ENCODE assay signal across 27 mouse cellular contexts in the genomic region with DNA sequence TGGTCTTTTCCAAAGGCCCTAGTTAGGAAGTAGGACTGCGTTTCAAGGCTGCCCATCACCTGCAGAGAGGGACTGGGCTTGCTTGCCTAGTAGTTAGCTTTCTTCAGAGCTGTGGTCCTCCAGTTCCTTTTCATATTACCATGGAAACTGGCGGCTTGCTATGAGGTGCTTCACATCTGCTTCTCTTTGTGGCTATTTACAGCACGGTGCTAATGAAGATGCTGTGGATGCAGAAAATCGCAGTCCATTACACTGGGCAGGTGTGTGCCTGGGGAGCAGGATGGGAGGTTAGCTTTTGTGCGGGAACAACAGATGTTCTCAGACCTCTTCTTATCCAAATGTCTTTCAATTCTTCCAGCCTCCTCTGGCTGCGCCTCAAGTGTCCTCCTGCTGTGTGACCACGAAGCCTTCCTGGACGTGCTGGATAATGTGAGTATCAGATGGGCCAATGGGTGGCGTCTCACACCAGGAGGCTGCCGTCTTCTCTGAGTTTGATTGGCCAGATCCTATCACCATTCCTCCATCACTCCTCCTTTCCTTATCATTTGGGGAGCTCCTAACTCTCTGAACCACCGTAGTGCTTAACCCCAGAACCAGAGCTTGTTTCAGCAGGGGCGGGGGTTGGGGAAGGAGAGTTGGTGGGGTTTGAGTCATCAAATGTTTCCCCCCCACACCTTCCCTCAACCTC. TPM values are rescaled to one million over a fixed set of nuclear protein-coding genes. Genes with fewer than 3 reads are reported as not detected.
DNase-seq lines count a peak whose midpoint lies in the region; ATAC-seq and TF ChIP-seq lines count a peak whose summit lies in the region.
"Had no signal": no experiment of that assay in that cellular context is flagged by ENCODE, and none has a peak within 500 bp of the region (broad histone marks: within the 10 kb centered on the region; RNA-seq: fewer than 3 reads in every experiment).

No protein-coding gene starts in this region.

- 0 out of 2 replicates have a peak, but pooled peaks have one; percentile 30 for ATAC-seq in forebrain, embryonic 12.5 days (ENCODE audit: low FRiP score)
- no peak for ATAC-seq in midbrain, embryonic 14.5 days (ENCODE audit: low FRiP score, low TSS enrichment)
- ATAC-seq in midbrain, embryonic 11.5 days (ENCODE audit: low FRiP score) = no peak
- ATAC-seq in hindbrain, postnatal 0 days = peak; percentile 57; the same call in 1 of the 2 replicates
- no peak for ATAC-seq in stomach, postnatal 0 days (ENCODE audit: low FRiP score, low TSS enrichment)
- ATAC-seq in cerebellum, adult (ENCODE audit: insufficient number of reproducible peaks, low FRiP score, low TSS enrichment) = no peak
- ATAC-seq: CD4-positive, CD25-positive, alpha-beta regulatory T cell, adult 4 months had no signal

- no peaks in the 10 kb centered on the region for H3K9me3 ChIP-seq in forebrain, embryonic 12.5 days
- no peaks in the 10 kb centered on the region for H3K9me3 ChIP-seq in forebrain, embryonic 10.5 days
- no peaks in the 10 kb centered on the region for H3K9me3 ChIP-seq in midbrain, embryonic 14.5 days (ENCODE audit: control insufficient read depth, low read length)
- no peaks in the 10 kb centered on the region for H3K9me3 ChIP-seq in midbrain, embryonic 11.5 days (ENCODE audit: control insufficient read depth, low read length)
- no peaks in the 10 kb centered on the region for H3K9me3 ChIP-seq in hindbrain, postnatal 0 days (ENCODE audit: low read length)
- H3K9me3 ChIP-seq in stomach, postnatal 0 days (ENCODE audit: control insufficient read depth, low read length) = no peaks in the 10 kb centered on the region
- H3K9me3 ChIP-seq: limb, embryonic 10.5 days had no signal

- H3K4me2 ChIP-seq in forebrain, embryonic 12.5 days = no peak overlapping the region
- no peak overlapping the region for H3K4me2 ChIP-seq in midbrain, embryonic 14.5 days (ENCODE audit: low read length)
- H3K4me2 ChIP-seq in midbrain, embryonic 11.5 days = no peak overlapping the region
- no peak overlapping the region for H3K4me2 ChIP-seq in hindbrain, postnatal 0 days (ENCODE audit: low read depth, low read length)
- H3K4me2 ChIP-seq in stomach, postnatal 0 days (replicated peaks; ENCODE audit: low read depth) = no peak overlapping the region
- H3K4me2 ChIP-seq: heart, embryonic 11.5 days; liver, embryonic 11.5 days had no signal

- H3K9ac ChIP-seq in forebrain, embryonic 12.5 days = no peak overlapping the region
- no peak overlapping the region for H3K9ac ChIP-seq in midbrain, embryonic 14.5 days (replicated peaks; ENCODE audit: low read length)
- no peak overlapping the region for H3K9ac ChIP-seq in midbrain, embryonic 11.5 days (ENCODE audit: low read length)
- H3K9ac ChIP-seq in hindbrain, postnatal 0 days (replicated peaks; ENCODE audit: low read length) = no peak overlapping the region
- no peak overlapping the region for H3K9ac ChIP-seq in stomach, postnatal 0 days (ENCODE audit: low read length)

- H3K27ac ChIP-seq in forebrain, embryonic 12.5 days = no peak overlapping the region
- H3K27ac ChIP-seq in forebrain, embryonic 10.5 days = no peak overlapping the region
- H3K27ac ChIP-seq in midbrain, embryonic 14.5 days (replicated peaks; ENCODE audit: low read depth, low read length) = no peak overlapping the region
- no peak overlapping the region for H3K27ac ChIP-seq in midbrain, embryonic 11.5 days (ENCODE audit: low read depth, low read length)
- H3K27ac ChIP-seq in hindbrain, postnatal 0 days = no peak overlapping the region
- peak overlapping the region; percentile 53; the same call in 1 of the 2 replicates for H3K27ac ChIP-seq in stomach, postnatal 0 days (replicated peaks)
- H3K27ac ChIP-seq: layer of hippocampus, adult 2 months; left cerebral cortex, adult 2 months; limb, embryonic 10.5 days; macrophage had no signal

- H3K27me3 ChIP-seq in forebrain, embryonic 12.5 days = peaks cover 47% of the 10 kb centered on the region
- peaks cover 65% of the 10 kb centered on the region for H3K27me3 ChIP-seq in forebrain, embryonic 10.5 days (ENCODE audit: poor library complexity, severe bottlenecking)
- no peaks in the 10 kb centered on the region; the same call in 1 of the 2 replicates for H3K27me3 ChIP-seq in midbrain, embryonic 14.5 days (ENCODE audit: control insufficient read depth, insufficient read depth, low read length)
- H3K27me3 ChIP-seq in midbrain, embryonic 11.5 days (ENCODE audit: control insufficient read depth, insufficient read depth, low read length) = peaks cover 4% of the 10 kb centered on the region; the same call in 1 of the 2 replicates
- H3K27me3 ChIP-seq in hindbrain, postnatal 0 days (ENCODE audit: insufficient read depth, low read length) = no peaks in the 10 kb centered on the region
- no peaks in the 10 kb centered on the region for H3K27me3 ChIP-seq in stomach, postnatal 0 days (ENCODE audit: control insufficient read depth, insufficient read depth, low read length)

- no peaks in the 10 kb centered on the region for H3K36me3 ChIP-seq in forebrain, embryonic 12.5 days (replicated peaks)
- H3K36me3 ChIP-seq in forebrain, embryonic 10.5 days (replicated peaks) = no peaks in the 10 kb centered on the region
- H3K36me3 ChIP-seq in midbrain, embryonic 14.5 days (ENCODE audit: control insufficient read depth, insufficient read depth, low read length) = no peaks in the 10 kb centered on the region
- no peaks in the 10 kb centered on the region for H3K36me3 ChIP-seq in midbrain, embryonic 11.5 days (ENCODE audit: control insufficient read depth, insufficient read depth, low read length)
- H3K36me3 ChIP-seq in hindbrain, postnatal 0 days (ENCODE audit: insufficient read depth, low read length) = no peaks in the 10 kb centered on the region
- H3K36me3 ChIP-seq in stomach, postnatal 0 days (ENCODE audit: control insufficient read depth, insufficient read depth, low read length) = no peaks in the 10 kb centered on the region
- H3K36me3 ChIP-seq: limb, embryonic 10.5 days had no signal

- H3K4me1 ChIP-seq in forebrain, embryonic 12.5 days = peaks cover 9% of the 10 kb centered on the region; the same call in 1 of the 2 replicates
- peaks cover 22% of the 10 kb centered on the region for H3K4me1 ChIP-seq in forebrain, embryonic 10.5 days
- no peaks in the 10 kb centered on the region for H3K4me1 ChIP-seq in midbrain, embryonic 14.5 days (ENCODE audit: control insufficient read depth, insufficient read depth, low read length)
- no peaks in the 10 kb centered on the region for H3K4me1 ChIP-seq in midbrain, embryonic 11.5 days (ENCODE audit: control insufficient read depth, insufficient read depth, low read length)
- no peaks in the 10 kb centered on the region; the same call in 1 of the 2 replicates for H3K4me1 ChIP-seq in hindbrain, postnatal 0 days (ENCODE audit: insufficient read depth, low read length)
- 0 out of 2 replicates have a peak, but pooled peaks cover 3% of the 10 kb centered on the region for H3K4me1 ChIP-seq in stomach, postnatal 0 days (replicated peaks; ENCODE audit: control insufficient read depth, insufficient read depth)

- H3K4me3 ChIP-seq in forebrain, embryonic 12.5 days (replicated peaks) = no peak overlapping the region
- H3K4me3 ChIP-seq in forebrain, embryonic 10.5 days = no peak overlapping the region
- no peak overlapping the region for H3K4me3 ChIP-seq in midbrain, embryonic 14.5 days (replicated peaks; ENCODE audit: low read depth, low read length)
- no peak overlapping the region for H3K4me3 ChIP-seq in midbrain, embryonic 11.5 days (ENCODE audit: low read depth, low read length)
- no peak overlapping the region for H3K4me3 ChIP-seq in hindbrain, postnatal 0 days (ENCODE audit: low read length)
- no peak overlapping the region for H3K4me3 ChIP-seq in stomach, postnatal 0 days (ENCODE audit: low read depth, low read length)
- H3K4me3 ChIP-seq: erythroblast, embryonic 14.5 days; layer of hippocampus, adult 2 months; left cerebral cortex, adult 2 months; limb, embryonic 10.5 days had no signal

- TF ChIP-seq EP300 in stomach, postnatal 0 days (optimal IDR thresholded peaks at IDR 0.05) = no peak

- 18% methylated on average over 12 of the region's 12 CpGs for WGBS in forebrain, embryonic 12.5 days
- 15% methylated on average over 12 of the region's 12 CpGs for WGBS in forebrain, embryonic 10.5 days
- whole genome bisulfite sequencing in midbrain, embryonic 14.5 days = 19% methylated on average over 12 of the region's 12 CpGs
- 16% methylated on average over 12 of the region's 12 CpGs for WGBS in midbrain, embryonic 11.5 days
- 15% methylated on average over 12 of the region's 12 CpGs for WGBS in hindbrain, postnatal 0 days
- 40% methylated on average over 12 of the region's 12 CpGs for WGBS in stomach, postnatal 0 days

- DNase-seq in forebrain, embryonic 10.5 days (ENCODE audit: extremely low spot score, low spot score) = no peak
- DNase-seq in midbrain, embryonic 14.5 days = peak; percentile 40
- DNase-seq in midbrain, embryonic 11.5 days (ENCODE audit: low spot score, missing footprints) = no peak
- peak; percentile 41 for DNase-seq in hindbrain, postnatal 0 days (ENCODE audit: low spot score)
- DNase-seq in stomach, postnatal 0 days (ENCODE audit: low spot score) = no peak
- DNase-seq in adipocyte (ENCODE audit: low spot score) = no peak
- DNase-seq: cerebellum, adult 11-12 months; cerebellum, postnatal 36 days; gastrocnemius, postnatal 36 days; heart, postnatal 36 days; lung, adult 2 months; retina, postnatal 1 day; right cerebral cortex, postnatal 4 days; thymus, postnatal 4 days had no signal

- no peak for TF ChIP-seq CTCF in hindbrain, postnatal 0 days (IDR thresholded peaks at IDR 0.05; ENCODE audit: low read depth)
- TF ChIP-seq CTCF in stomach, postnatal 0 days (IDR thresholded peaks at IDR 0.05; ENCODE audit: low read depth) = no peak

RNA-seq across cellular contexts. Expression of gene Ankrd35, which starts 10.5 kb away (rescaled TPM):
- polyA plus RNA-seq in forebrain, embryonic 12.5 days (2016; fragmentation: Nextera tagmentation; extraction: Ambion mirVana) = 0.51 and 0.77 TPM in 2 replicates
- 0.06 and 0.09 TPM in 2 replicates for polyA plus RNA-seq in forebrain, embryonic 10.5 days (2016; fragmentation: Nextera tagmentation; extraction: Ambion mirVana)
- 0.57 and 0.84 TPM in 2 replicates for polyA plus RNA-seq in midbrain, embryonic 14.5 days (2014; fragmentation: Nextera tagmentation; extraction: Ambion mirVana)
- polyA plus RNA-seq in midbrain, embryonic 11.5 days (2014; fragmentation: Nextera tagmentation; extraction: Ambion mirVana) = 0.10 and 0.19 TPM in 2 replicates
- 2.1 and 6.4 TPM in 2 replicates for total RNA-seq in hindbrain, postnatal 0 days (2014; rRNA removed)
- polyA plus RNA-seq in hindbrain, postnatal 0 days (2015; fragmentation: Nextera tagmentation; extraction: Ambion mirVana) = 2.8 and 3.0 TPM in 2 replicates
- 5.5 and 6.2 TPM in 2 replicates for polyA plus RNA-seq in stomach, postnatal 0 days (2015; fragmentation: Nextera tagmentation; extraction: Ambion mirVana)
- polyA plus RNA-seq: CD4-positive, CD25-positive, alpha-beta regulatory T cell, adult 4 months; erythroblast, embryonic 14.5 days had no signal

RNA-seq across cellular contexts. Expression of gene Pias3, which starts 15.8 kb away (rescaled TPM):
- 42.2 and 43.4 TPM in 2 replicates for polyA plus RNA-seq in forebrain, embryonic 12.5 days (2016; fragmentation: Nextera tagmentation; extraction: Ambion mirVana)
- polyA plus RNA-seq in forebrain, embryonic 10.5 days (2016; fragmentation: Nextera tagmentation; extraction: Ambion mirVana) = 45.2 and 49.6 TPM in 2 replicates
- polyA plus RNA-seq in midbrain, embryonic 14.5 days (2014; fragmentation: Nextera tagmentation; extraction: Ambion mirVana) = 25.5 and 26.3 TPM in 2 replicates
- 26.8 and 29.2 TPM in 2 replicates for polyA plus RNA-seq in midbrain, embryonic 11.5 days (2014; fragmentation: Nextera tagmentation; extraction: Ambion mirVana)
- total RNA-seq in hindbrain, postnatal 0 days (2014; rRNA removed) = 37.5 and 46.1 TPM in 2 replicates
- 41.3 and 44.3 TPM in 2 replicates for polyA plus RNA-seq in hindbrain, postnatal 0 days (2015; fragmentation: Nextera tagmentation; extraction: Ambion mirVana)
- polyA plus RNA-seq in stomach, postnatal 0 days (2015; fragmentation: Nextera tagmentation; extraction: Ambion mirVana) = 23.4 and 27.1 TPM in 2 replicates

RNA-seq across cellular contexts. Expression of gene Nudt17, which starts 27.9 kb away (rescaled TPM):
- polyA plus RNA-seq in forebrain, embryonic 12.5 days (2016; fragmentation: Nextera tagmentation; extraction: Ambion mirVana) = 7.5 and 8.7 TPM in 2 replicates
- 13.7 and 14.1 TPM in 2 replicates for polyA plus RNA-seq in forebrain, embryonic 10.5 days (2016; fragmentation: Nextera tagmentation; extraction: Ambion mirVana)
- 14.1 and 14.3 TPM in 2 replicates for polyA plus RNA-seq in midbrain, embryonic 14.5 days (2014; fragmentation: Nextera tagmentation; extraction: Ambion mirVana)
- polyA plus RNA-seq in midbrain, embryonic 11.5 days (2014; fragmentation: Nextera tagmentation; extraction: Ambion mirVana) = 14.4 and 16.3 TPM in 2 replicates
- 13.0 and 13.4 TPM in 2 replicates for total RNA-seq in hindbrain, postnatal 0 days (2014; rRNA removed)
- 17.6 and 17.8 TPM in 2 replicates for polyA plus RNA-seq in hindbrain, postnatal 0 days (2015; fragmentation: Nextera tagmentation; extraction: Ambion mirVana)
- 7.5 and 8.2 TPM in 2 replicates for polyA plus RNA-seq in stomach, postnatal 0 days (2015; fragmentation: Nextera tagmentation; extraction: Ambion mirVana)

RNA-seq across cellular contexts. Expression of gene Itga10, which starts 35.0 kb away (rescaled TPM):
- 0.51 and 0.84 TPM in 2 replicates for polyA plus RNA-seq in forebrain, embryonic 12.5 days (2016; fragmentation: Nextera tagmentation; extraction: Ambion mirVana)
- polyA plus RNA-seq in forebrain, embryonic 10.5 days (2016; fragmentation: Nextera tagmentation; extraction: Ambion mirVana) = 0.43 and 0.51 TPM in 2 replicates
- polyA plus RNA-seq in midbrain, embryonic 14.5 days (2014; fragmentation: Nextera tagmentation; extraction: Ambion mirVana) = 0.62 and 0.84 TPM in 2 replicates
- 0.33 and 0.52 TPM in 2 replicates for polyA plus RNA-seq in midbrain, embryonic 11.5 days (2014; fragmentation: Nextera tagmentation; extraction: Ambion mirVana)
- 2.3 and 2.6 TPM in 2 replicates for total RNA-seq in hindbrain, postnatal 0 days (2014; rRNA removed)
- 0.79 and 1.4 TPM in 2 replicates for polyA plus RNA-seq in hindbrain, postnatal 0 days (2015; fragmentation: Nextera tagmentation; extraction: Ambion mirVana)
- 0.28 and 0.42 TPM in 2 replicates for polyA plus RNA-seq in stomach, postnatal 0 days (2015; fragmentation: Nextera tagmentation; extraction: Ambion mirVana)
- polyA plus RNA-seq: erythroblast, embryonic 14.5 days had no signal

RNA-seq across cellular contexts. Expression of gene Gm42957, which starts 45.1 kb away (rescaled TPM):
- 0.09 TPM in 1 of 2 replicates, not detected in the other for polyA plus RNA-seq in forebrain, embryonic 12.5 days (2016; fragmentation: Nextera tagmentation; extraction: Ambion mirVana)
- 0.11 and 0.12 TPM in 2 replicates for polyA plus RNA-seq in forebrain, embryonic 10.5 days (2016; fragmentation: Nextera tagmentation; extraction: Ambion mirVana)
- polyA plus RNA-seq in midbrain, embryonic 14.5 days (2014; fragmentation: Nextera tagmentation; extraction: Ambion mirVana) = 0.11 TPM in 1 of 2 replicates, not detected in the other
- 0.04 TPM in 2 replicates for polyA plus RNA-seq in midbrain, embryonic 11.5 days (2014; fragmentation: Nextera tagmentation; extraction: Ambion mirVana)
- 0.32 TPM in 1 of 2 replicates, not detected in the other for total RNA-seq in hindbrain, postnatal 0 days (2014; rRNA removed)
- 0.15 TPM in 1 of 2 replicates, not detected in the other for polyA plus RNA-seq in hindbrain, postnatal 0 days (2015; fragmentation: Nextera tagmentation; extraction: Ambion mirVana)
- 0.04 and 0.05 TPM in 2 replicates for polyA plus RNA-seq in stomach, postnatal 0 days (2015; fragmentation: Nextera tagmentation; extraction: Ambion mirVana)
- total RNA-seq: heart, postnatal 36 days; monocyte, adult 5-6 weeks; neutrophil, adult 5-6 weeks had no signal
- polyA plus RNA-seq: embryonic facial prominence, embryonic 11.5 days; heart, embryonic 11.5 days; macrophage had no signal

Comparison
In these comparisons a context has a peak if more than half of its experiments do, and no peak if none do; other contexts are left out.
1. DNase-seq: peak in midbrain, embryonic 14.5 days (single experiment) and hindbrain, postnatal 0 days (single experiment); none in forebrain, embryonic 10.5 days (single experiment), midbrain, embryonic 11.5 days (single experiment), stomach, postnatal 0 days (single experiment) and adipocyte (single experiment).
2. ATAC-seq: peak in forebrain, embryonic 12.5 days (single experiment) and hindbrain, postnatal 0 days (single experiment); none in midbrain, embryonic 14.5 days (single experiment), midbrain, embryonic 11.5 days (single experiment), stomach, postnatal 0 days (single experiment) and cerebellum, adult (single experiment).